Mouse (Mus musculus): ENCODE measurements around the gene Ppp1r17. TPM values are rescaled to one million over a fixed set of nuclear protein-coding genes. Genes with fewer than 3 reads are reported as not detected.

The Ppp1r17 gene
- total RNA-seq, 2 experiments from 2014 or later: not detected

Other genes with a start within 250 kb of the Ppp1r17 start
- not detected in 2 replicates for gene Itprid1, start 180.6 kb upstream of the Ppp1r17 start, total RNA-seq (2014; fragmentation: Nextera tagmentation)
- not detected in 2 replicates for gene Itprid1, start 180.6 kb upstream of the Ppp1r17 start, total RNA-seq (2017)

Measured in granulocyte monocyte progenitor cell, adult 5-6 weeks (primary cell).